Mouse (Mus musculus): ENCODE results near the gene Pnpla7.

Pnpla7 gene

GRCm38 (mm10) chr2:24995332-24995731 is 19.5 kb downstream of the Pnpla7 start:
- DNase-seq = no peak

DNA sequence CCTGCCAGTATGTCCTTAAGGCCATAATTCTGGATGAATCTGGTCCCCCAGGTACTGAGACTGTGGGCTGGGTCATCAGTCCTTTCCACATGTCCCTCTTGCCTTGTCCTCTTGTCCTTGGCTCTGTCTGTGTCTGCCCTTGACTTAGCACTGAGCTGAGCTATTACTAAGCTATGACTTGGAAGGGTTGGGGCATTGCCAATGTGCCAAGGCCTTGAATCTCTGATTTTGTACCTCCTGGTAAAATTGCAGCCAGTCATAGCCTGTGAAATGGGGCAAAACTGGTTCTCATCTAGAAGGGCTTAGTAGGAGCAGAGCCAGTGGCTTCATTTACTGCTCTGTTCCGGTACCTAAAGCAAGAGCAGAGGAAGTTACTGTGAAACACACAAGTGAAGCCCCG is 20.6 kb downstream of the Pnpla7 start:
- DNase-seq = no peak

DNA sequence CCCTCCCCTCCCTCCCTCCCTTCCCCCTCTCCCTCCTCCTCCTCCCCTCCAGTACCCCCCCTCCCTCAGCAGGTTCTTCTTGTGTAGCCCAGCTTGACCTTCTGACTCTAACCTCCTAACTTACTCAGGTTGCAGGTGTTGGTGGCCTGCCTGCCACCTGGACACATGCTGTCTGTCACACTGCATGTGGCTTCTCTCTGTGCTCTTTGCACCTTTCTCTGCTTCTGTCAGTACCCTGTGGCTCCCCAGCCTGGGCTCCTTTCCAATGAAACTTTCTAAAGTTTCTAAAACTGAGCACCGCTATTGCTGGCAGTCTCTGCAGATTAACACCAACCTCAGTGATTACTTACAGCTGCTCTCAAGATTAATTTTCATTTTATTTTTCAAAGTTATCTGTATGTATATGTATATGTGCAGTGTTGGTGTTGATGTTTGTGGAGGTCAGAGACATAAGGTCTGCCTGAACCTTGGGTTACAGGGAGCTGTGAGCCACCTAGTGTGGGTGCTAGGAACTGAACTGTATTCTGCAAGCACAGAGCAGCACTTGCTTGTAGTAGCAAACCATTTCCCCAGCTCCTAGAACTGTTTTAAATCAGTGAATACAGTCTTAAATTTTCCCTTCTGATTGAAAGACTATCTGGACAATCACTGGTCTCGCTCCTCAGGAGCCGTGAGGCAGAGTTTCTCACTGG is 24.9 kb downstream of the Pnpla7 start:
- DNase-seq = peak; percentile 48 to 67

DNA sequence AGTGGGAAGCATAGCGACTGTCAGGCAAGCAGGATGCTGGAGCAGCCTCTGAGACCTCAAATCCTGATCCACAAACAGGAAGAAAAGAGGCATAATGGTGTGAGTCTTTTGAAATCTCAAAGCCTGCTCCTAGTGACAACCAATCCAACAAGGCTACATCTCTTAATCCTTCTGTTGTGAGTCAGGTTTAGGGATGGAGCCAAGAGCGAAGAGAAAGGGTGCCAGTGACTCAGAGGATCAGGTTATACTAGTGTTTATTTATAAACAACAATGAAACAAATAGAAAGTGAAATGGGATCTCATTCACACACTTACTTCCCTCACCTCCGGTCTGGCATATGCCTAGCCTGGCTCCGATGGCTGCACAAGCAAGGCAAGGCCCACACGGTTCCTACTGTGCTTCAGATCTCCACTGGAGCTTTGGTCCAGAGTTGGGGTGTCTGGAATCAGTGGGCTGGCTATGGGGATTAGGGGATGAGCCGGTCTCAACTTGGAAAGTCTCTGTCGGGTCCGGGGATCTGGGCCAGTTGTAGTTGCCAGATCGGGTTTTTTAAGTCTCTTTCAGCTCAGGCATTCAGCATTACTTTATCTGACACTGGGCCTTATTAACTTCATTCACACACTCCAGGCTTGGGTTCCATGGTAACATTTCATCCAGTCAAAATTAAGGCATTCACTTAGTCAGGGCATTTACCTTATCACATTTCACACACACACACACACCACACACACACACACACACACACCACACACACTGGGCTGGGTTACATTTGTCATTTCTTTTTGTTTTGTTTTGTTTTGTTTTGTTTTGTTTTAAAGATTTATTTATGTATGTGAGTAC is 28.3 kb downstream of the Pnpla7 start:
- DNase-seq = no peak

DNA sequence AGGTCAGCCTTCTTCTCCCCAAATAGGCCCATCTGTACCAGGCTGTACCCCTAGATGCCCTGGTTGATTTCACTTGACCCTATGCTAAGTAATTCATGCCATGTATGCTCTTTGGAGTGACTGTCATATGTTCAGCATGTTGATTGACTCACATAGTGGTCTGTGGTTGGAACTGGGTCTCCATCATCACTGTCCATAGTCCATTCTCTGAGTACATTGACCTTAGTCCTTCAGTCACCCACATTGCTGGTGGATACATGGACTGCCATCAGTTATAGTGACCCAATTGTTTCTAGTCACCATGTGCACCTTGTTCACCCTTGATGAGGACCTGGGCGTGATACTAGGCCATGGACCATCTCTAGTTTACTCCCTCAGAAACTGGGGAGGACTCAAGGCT is 30.9 kb downstream of the Pnpla7 start:
- DNase-seq = no peak

GRCm38 (mm10) chr2:25008250-25008649 is 32.4 kb downstream of the Pnpla7 start:
- DNase-seq = peak in 1 of 2 experiments; percentile 24

DNA sequence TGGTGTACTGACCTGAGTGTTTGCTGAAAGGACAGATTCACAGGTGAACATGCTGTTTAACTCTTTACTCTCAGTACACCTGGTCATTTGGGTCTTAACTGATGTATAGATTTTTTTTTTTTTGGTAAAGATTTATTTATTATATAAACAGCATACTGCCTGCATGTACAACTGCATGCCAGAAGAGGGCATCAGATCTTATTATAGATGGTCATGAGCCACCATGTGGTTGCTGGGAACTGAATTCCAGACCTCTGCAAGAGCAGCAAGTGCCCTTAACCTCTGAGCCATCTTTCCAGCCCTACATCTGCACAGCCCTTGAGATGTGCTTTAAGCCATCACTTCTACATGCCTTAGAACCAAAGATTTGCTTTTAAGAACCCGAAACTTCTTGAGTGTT is 46.8 kb downstream of the Pnpla7 start:
- no peak for DNase-seq

DNA sequence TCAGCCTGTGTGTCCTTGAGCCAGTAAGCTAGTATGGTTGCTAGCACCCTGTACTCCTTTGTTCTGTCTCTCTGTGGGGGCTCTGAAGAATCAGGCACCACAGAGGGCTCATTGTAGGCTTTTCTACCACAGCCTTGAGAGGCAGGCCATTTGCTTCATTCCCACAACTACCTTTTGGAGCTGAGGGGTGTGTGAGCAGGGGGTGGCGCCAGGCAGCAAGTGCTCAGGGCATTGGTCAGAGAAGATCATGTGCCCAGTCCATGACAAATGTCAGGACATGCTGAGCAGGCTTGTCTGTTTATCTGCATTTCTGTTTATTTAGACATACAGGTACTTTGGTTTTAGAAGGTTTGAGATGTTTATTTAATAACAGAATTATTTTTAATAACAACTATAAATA is 49.3 kb downstream of the Pnpla7 start:
- DNase-seq = no peak

- DNase-seq = no peak
Observed at GRCm38 (mm10) chr2:25034994-25035393, 59.2 kb downstream of the Pnpla7 start.

DNA sequence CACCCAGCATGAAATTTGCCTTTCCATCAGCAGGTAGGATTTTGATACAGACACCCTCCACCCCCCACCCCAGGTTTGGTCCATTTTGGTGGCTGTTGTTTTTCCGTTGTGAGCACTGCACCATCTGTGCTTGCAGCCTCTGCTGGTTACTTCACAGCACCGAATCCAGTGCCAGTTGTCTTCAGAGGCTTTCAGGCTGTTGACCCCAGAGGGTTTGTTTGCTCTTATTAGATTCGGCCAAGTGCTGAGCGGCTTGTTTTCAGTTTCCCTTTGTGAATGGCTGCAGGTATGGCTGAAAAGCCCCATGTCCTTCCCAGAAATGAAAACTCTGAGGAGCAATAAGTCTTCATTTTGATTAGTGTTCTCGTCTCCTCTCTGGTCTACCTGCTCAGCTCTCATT is 64.3 kb downstream of the Pnpla7 start:
- DNase-seq = no peak

GRCm38 (mm10) chr2:25050921-25051320 is 75.1 kb downstream of the Pnpla7 start:
- no peak for DNase-seq

- no peak for DNase-seq
Observed at GRCm38 (mm10) chr2:25051450-25051849, 75.6 kb downstream of the Pnpla7 start.

DNA sequence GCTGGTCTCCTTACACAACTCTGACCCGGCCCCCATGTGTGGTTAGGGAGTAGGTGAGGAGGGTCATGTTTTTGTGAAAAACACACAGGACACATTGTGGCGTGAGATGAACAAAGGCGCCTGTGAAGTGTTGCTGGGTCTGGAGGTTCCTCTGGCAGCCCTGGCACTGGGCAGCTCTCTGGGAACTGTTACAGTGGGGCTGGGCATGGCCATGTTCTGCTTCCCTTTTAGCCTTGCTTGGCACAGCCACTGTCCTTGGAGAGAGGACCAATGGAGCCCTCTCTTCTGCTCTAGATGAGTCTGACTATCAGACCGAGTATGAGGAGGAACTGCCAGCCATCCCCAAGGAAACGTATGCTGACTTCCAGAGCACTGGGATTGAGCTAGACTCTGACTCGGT is 77.3 kb downstream of the Pnpla7 start:
- DNase-seq = no peak

DNA sequence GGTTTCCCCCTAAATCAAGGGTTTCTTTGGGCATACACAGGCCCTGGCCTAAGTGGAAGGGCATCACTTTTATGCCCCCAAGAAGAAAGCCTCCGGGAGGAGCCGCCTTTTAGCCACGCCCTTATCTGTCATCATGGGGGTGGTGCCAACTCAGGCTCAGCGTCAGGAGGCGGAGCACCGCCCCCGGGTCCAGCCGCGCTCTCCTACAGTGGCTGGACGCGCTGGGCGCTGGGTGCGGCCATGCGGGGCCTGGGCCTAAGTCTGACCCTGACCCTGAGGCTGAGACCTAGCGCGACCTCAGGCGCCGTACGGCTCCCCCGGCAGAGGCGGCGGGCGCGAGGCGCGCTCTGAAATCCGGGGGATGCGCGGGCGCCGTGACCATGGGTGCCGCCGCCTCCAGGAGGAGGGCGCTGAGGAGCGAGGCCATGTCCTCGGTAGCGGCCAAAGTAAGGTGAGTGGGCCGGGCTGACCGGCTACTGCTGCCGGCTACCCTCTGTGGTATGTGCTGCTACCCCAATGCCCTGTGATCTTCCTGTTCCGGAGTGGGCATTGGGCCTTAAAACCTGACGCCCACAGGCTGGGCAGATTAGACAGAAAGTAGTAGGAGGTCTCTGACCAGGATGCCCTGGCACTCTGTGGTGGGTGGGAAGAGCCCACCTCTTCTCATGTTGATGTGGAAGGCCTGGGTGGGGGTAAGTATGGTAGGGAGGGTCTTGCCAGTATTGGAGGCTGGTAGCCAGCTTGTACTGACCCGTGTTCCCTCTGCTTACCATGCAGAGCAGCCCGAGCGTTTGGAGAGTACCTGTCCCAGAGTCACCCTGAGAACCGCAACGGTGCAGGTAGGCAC is 78.6 kb downstream of the Pnpla7 start, which contains the start of gene Nsmf:
Gene Nsmf, plus strand, starts transcription at position 135 of the 847 bp plus-strand sequence.
- peak; percentile 91 to 93 for DNase-seq

- peak; percentile 25 to 62 for DNase-seq
Observed at GRCm38 (mm10) chr2:25055068-25055405, 79.2 kb downstream of the Pnpla7 start.

DNA sequence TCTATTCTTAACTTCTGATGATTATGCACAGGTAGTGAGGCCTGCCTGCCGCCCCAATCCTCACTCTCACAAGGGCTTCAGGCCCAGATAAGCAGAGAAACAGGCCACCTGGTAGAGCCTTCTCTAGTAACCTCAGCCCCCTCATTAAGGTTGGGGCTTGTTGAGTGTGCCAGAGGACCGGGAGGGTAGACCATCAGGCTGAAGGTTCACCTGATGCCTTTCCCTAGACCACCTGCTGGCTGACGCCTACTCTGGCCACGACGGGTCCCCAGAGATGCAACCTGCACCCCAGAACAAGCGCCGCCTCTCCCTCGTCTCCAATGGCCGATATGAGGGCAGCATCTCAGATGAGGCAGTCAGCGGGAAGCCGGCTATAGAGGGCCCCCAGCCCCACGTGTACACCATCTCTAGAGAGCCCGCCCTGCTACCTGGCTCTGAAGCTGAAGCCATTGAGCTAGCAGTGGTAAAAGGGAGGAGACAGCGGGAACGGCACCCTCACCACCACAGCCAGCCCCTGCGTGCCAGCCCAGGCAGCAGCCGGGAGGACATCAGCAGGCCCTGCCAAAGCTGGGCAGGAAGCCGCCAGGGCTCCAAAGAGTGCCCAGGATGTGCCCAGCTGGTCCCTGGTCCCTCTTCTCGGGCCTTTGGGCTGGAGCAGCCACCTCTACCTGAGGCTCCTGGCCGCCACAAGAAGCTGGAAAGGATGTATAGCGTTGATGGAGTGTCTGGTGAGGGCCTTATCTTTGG is 79.7 kb downstream of the Pnpla7 start:
- DNase-seq = no peak

DNA sequence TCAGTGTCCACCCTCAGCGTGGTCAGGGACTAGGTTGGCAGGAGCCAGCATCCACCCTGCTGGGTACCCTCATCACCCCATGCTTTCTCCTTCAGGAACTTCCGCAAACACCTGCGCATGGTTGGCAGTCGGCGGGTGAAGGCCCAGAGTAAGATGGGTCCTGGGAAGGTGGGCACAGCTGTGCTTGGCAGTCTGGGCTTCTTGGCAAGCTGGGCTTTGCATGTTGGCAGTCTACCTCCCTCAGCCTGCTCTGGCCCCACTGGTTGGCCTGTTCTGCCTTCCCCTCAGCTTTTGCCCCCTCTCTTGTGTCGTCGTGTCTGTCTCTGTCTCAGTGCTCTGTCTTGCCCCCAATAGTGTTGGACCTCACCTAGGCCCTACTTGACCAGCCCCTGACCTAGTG is 83.1 kb downstream of the Pnpla7 start:
- no peak for DNase-seq

- DNase-seq = no peak
Observed at GRCm38 (mm10) chr2:25063523-25063922, 87.7 kb downstream of the Pnpla7 start.

DNA sequence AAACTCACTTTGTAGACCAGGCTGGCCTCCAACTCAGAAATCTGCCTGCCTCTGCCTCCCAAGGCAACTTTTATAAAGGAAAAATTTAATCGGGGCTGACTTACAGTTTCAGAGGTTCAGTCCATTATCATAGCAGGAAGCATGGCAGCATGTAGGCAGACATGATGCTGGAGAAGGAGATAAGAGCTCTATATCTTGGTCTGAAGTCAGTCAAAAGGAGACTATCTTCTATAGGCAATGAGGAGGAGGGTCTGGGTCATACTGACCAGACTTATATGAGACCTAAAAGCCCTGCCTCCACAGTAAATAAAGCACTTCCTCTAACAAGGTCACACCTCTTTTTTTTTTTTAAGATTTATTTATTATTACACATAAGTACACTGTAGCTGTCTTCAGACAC is 88.5 kb downstream of the Pnpla7 start:
- no peak for DNase-seq

DNA sequence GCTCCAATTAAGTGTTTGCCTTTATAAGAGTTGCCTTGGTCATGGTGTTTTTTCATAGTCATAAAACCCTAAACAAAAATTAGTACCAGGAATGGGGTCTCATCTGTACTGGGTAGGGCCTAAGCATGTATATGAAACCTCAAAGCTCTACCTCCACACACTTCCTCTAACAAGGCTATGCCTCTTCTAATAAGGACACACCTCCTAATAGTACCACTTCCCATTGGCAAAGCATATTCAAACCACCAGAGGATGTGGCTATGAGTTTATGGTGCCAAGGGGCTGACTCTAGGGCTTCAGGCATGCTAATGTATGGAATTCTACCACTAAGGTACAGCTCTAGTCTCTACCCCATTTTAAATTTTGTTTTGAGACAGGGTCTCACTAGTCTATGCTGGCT is 89.7 kb downstream of the Pnpla7 start:
- DNase-seq = no peak

DNA sequence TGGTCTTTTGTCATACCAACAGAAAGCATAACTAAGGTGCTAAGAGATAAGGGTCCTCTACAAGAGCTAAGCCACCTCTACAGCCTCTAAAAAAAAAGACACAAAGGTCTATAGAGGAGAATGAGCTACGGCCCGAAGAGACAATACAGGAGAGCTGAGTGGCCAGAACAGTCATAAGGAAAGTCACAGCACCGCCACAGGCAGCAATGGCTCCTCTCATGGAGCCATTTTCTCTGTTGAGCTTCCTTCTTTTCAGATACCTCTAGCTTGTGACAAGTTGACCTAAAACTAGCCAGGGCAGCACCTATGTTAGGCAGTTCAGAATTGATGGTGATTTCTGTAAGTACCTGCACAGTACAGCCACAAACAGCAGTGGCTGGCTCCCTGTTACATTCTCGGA is 90.7 kb downstream of the Pnpla7 start:
- no peak for DNase-seq

DNA sequence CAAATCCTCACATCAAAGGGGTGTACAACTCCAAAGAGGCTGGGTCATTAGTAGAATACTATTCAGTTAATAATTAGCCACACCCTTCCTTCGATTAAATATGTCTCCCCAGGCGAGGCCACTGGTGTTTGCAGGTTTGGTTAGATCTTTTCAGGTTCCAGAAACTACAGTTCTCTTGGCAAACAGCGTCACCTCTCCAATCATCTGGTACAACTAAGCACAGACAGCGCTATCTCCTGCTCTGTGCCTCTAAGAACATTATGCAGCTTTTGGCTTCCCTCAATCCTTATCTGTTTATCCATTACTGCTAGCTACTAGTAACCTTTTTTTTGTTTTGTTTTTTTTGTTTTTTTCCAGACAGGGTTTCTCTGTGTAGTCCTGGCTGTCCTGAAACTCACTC is 93.7 kb downstream of the Pnpla7 start:
- no peak for DNase-seq

DNA sequence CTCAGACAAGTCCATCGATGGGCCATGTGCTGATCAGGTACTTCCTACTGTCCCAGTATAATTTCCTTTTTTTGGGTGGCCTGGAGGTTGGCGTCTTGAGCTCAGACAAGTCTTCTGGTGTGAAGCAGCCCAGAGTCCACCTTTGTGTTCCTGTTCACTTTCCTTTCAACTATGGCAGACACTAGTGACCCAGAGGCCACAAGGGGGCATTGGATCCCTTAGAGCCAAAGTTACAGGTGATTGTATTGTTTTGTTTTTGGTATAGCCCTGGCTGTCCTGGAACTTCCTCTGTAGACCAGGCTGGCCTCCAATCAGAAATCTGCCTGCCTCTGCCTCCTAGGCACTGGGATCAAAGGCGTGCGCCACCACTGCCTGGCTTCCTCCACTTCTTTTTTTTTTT is 96.6 kb downstream of the Pnpla7 start:
- no peak for DNase-seq
